Mouse (Mus musculus): ENCODE results near the gene Kcna7. TPM values are rescaled to one million over a fixed set of nuclear protein-coding genes. Genes with fewer than 3 reads are reported as not detected.
"Not testable (repeated sequence)": the region's sequence is repeated elsewhere in the genome, so short reads cannot be mapped to it uniquely, and the experiment has no call there.

Gene Kcna7
- total RNA-seq, 2 experiments from 2014 or later = not detected

DNA sequence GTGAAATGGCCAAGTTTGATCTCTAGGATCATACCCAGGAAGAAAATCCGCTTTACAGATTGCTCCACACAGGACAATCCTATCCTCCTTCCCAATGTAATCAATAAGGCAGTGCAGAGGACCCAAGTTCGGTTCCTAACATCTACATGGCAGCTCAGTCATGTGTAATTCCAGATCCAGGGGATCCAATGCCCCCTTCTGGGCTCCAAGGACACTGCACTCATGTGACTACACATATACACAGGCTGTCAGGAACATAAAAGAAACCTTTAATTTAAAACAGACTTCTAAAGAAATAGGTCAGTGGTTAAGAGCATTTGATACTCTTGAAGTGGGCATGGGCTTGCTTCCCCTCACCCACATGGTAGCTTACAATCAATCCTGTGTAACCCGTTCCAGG is 19.4 kb upstream of the Kcna7 start:
- peak; percentile 60 for ATAC-seq (replicated peaks; ENCODE audit: poor library complexity)

DNA sequence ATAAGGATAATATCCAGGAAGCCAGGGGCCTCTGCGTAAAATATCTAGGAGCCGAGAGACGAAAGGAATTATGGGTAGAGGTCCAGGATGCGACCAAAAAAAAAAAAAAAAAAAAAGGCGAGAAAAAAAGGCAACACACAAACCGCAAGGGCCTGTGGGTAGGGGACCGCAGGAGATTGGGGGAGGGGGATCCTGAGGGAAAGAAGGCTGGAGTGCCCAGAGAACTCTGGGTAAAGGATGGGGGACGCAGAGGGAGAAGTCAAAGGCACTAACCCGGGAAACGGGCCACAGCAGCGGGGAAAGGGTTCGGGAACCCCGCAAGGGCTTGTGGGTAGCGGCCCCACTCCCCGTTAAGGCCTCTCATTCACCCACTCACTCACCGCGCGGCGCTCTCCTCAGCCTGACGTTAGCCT is 10.3 kb upstream of the Kcna7 start:
- peak; percentile 63 for ATAC-seq (replicated peaks; ENCODE audit: poor library complexity)

GRCm38 (mm10) chr7:45395578-45396336 is 9.7 kb upstream of the Kcna7 start, which contains the start of gene Snrnp70:
Gene Snrnp70, minus strand, starts transcription at chr7:45395742.
- ATAC-seq (replicated peaks; ENCODE audit: poor library complexity) = peak; percentile 92

DNA sequence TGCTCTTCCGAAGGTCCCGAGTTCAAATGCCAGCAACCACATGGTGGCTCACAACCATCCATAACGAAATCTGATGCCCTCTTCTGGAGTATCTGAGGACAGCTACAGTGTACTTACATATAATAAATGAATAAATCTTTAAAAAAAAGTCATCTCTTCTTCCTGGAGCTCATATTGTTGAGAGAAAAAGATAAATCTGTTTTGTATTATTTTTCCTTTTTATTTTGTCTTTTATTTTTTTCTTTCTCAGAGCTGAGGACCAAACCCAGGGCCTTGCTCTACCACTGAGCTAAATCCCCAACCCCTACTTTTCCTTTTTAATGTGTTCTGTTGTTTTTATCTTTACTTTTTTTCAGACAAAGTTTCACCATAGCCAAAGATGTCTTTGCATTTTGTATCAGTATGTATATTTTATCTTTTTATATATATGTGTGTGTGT is 9.1 kb upstream of the Kcna7 start:
- not testable (repeated sequence) for ATAC-seq (replicated peaks; ENCODE audit: poor library complexity)

- ATAC-seq (replicated peaks; ENCODE audit: poor library complexity) = no peak
Observed at GRCm38 (mm10) chr7:45396787-45397186, 8.7 kb upstream of the Kcna7 start.

- ATAC-seq (replicated peaks; ENCODE audit: poor library complexity) = no peak
Observed at GRCm38 (mm10) chr7:45401521-45402085, 3.9 kb upstream of the Kcna7 start.

- ATAC-seq (replicated peaks; ENCODE audit: poor library complexity) = peak; percentile 74
Observed at GRCm38 (mm10) chr7:45403532-45404261, 1.8 kb upstream of the Kcna7 start.

- ATAC-seq (replicated peaks; ENCODE audit: poor library complexity) = no peak
Observed at GRCm38 (mm10) chr7:45406157-45407156, 1.0 kb downstream of the Kcna7 start.

DNA sequence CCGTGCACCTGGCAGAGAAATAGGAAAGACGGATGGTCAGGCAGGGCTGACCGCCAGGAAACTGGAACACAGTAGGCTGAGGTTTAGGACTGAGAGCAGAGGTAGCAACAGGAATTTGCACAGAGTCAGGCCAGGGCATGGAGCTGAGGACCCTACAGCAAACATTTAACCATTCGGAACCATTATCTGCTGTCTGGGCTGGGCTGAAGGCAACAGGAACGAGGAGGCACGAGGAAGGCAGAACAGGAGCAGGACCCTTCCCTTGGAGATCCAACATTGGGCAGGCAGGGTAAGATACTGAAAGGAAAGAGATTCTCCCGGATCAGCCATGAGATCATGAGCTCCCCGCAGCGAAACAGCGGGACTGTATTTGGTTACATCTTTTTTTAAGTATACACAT is 2.4 kb downstream of the Kcna7 start:
- no peak for ATAC-seq (replicated peaks; ENCODE audit: poor library complexity)

DNA sequence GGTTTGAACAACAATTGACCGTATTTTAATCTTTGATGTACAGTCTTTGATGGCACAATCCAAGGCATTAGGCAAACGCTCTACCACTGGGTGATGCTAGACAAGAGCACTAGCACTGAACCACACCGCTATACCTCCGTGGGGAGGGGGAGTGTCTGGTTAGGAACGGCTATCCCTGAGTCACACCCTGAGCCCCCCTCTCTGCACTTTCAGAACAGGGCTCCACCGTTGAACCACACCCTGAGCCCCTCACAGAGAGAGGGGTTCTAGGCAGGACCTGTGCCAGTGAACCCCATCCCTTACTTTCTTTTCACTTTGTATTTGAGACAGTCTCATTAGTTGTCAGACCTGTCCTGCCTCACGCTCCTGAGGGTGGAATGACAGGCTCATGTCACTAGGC is 2.9 kb downstream of the Kcna7 start:
- ATAC-seq (replicated peaks; ENCODE audit: poor library complexity) = no peak

DNA sequence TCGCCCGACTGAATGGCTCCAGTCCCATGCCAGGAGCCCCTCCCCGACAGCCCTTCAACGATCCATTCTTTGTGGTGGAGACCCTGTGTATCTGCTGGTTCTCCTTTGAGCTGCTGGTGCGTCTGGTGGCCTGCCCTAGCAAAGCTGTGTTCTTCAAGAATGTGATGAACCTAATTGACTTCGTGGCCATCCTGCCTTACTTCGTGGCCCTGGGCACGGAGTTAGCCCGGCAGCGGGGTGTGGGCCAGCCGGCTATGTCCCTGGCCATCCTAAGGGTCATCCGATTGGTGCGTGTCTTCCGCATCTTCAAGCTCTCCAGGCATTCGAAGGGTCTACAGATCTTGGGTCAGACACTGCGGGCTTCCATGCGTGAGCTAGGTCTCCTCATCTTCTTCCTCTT is 3.5 kb downstream of the Kcna7 start:
- ATAC-seq (replicated peaks; ENCODE audit: poor library complexity) = no peak

DNA sequence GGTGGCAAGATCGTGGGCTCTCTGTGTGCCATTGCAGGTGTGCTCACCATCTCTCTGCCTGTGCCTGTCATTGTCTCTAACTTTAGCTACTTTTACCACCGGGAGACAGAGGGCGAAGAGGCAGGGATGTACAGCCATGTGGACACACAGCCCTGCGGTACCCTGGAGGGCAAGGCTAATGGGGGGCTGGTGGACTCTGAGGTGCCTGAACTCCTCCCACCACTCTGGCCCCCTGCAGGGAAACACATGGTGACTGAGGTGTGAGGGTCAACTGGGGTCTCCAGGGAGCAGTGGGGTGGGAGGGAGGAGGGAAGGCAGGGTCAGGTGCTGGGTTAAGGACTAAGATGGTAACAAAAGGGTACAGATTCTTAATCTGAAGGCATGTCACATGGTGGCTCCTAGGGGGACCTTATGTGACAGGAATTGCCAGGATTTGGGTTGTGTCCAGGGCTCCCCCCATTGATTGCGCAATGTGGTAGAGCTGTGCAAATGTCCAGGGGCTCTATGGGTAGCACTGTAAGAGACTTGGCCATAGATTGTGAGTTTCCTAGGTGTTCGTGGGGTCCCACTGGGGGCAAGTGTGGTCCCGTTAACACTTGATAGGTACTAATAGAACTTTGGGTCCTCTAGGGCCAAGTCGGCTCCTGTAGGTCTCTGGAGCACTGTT is 4.2 kb downstream of the Kcna7 start:
- ATAC-seq (replicated peaks; ENCODE audit: poor library complexity) = no peak

GRCm38 (mm10) chr7:45412421-45412820 is 7.0 kb downstream of the Kcna7 start:
- no peak for ATAC-seq (replicated peaks; ENCODE audit: poor library complexity)

DNA sequence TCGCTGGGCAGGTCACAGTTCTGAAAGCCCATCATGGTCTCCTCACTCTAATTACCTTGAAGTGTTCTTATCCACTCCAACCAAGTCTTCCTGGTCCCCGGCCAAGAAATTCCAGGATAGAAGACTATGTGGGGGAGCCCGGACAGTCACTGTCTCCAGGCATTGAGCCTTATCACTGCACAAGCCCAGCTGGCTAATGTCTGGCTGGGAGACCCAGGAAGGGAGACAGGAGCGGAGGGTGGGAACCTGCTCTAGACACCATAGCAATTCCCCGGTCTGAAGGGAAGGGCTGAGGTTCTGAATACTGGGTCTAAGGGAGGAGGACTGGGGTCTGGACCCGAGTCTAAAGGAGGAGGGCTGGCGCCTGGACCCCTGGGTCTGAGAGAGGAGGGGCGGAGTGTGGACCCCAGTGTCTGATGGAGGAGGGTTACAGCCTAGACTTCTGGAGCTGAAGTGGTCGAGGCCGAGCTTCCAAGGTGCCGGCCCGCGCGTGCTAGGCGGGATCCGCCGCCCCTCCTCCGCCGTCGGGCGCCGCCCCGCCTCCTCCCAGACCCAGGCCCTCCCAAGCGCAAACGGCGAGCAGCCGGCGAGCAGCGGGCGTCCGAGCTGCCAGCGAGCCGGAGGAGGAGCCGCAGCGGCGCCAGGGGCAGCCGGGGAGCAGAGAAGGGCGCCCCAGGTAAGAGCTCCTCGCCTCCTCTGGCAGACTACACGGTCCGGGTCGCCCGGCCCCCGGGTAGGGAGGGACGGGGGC is 7.8 kb downstream of the Kcna7 start, which contains the start of gene Ntf5:
Gene Ntf5 (plus strand): TSS at position 583 of the 751 bp plus-strand sequence.
- no peak for ATAC-seq (replicated peaks; ENCODE audit: poor library complexity)

- ATAC-seq (replicated peaks; ENCODE audit: poor library complexity) = no peak
Observed at GRCm38 (mm10) chr7:45413864-45414739, 8.6 kb downstream of the Kcna7 start.

- ATAC-seq (replicated peaks; ENCODE audit: poor library complexity) = no peak
Observed at GRCm38 (mm10) chr7:45414740-45415224, 9.3 kb downstream of the Kcna7 start.

DNA sequence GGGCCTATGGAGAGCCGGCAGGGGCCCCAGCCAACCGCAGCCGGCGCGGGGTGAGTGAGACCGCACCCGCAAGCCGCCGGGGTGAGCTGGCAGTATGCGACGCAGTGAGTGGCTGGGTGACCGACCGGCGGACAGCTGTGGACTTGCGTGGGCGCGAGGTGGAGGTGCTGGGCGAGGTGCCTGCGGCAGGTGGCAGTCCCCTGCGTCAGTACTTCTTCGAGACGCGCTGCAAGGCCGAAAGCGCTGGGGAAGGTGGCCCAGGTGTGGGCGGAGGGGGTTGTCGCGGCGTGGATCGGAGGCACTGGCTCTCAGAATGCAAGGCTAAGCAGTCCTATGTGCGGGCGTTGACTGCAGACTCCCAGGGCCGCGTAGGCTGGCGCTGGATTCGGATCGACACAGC is 10.2 kb downstream of the Kcna7 start:
- no peak for ATAC-seq (replicated peaks; ENCODE audit: poor library complexity)

- no peak for ATAC-seq (replicated peaks; ENCODE audit: poor library complexity)
Observed at GRCm38 (mm10) chr7:45417962-45418492, 12.6 kb downstream of the Kcna7 start.

Data from megakaryocyte progenitor cell, adult 5-6 weeks (primary cell).